Mouse (Mus musculus) small intestine, adult 2 months (tissue): ENCODE data around the gene Iqschfp. TPM values are rescaled to one million over a fixed set of nuclear protein-coding genes. Genes with fewer than 3 reads are reported as not detected.

Experiments
- H3K27ac ChIP-seq: fragments of 200-500 bp; 2 replicates; pipeline ENCODE4 v1.5.1; 2012; ENCODE audit warnings: low read depth, low read length, control low read depth, inconsistent platforms; ENCODE audit not compliant: insufficient read depth
- H3K27me3 ChIP-seq: fragments of 200-500 bp; 2 replicates; pipeline ENCODE4 v1.6.1; 2012; ENCODE audit warnings: mild to moderate bottlenecking, moderate library complexity, low read length, inconsistent platforms; ENCODE audit not compliant: control insufficient read depth, insufficient read depth
- H3K36me3 ChIP-seq: fragments of 200-500 bp; 2 replicates; pipeline ENCODE4 v1.6.1; 2012; ENCODE audit warnings: mild to moderate bottlenecking, low read length, control low read depth, inconsistent platforms; ENCODE audit not compliant: control insufficient read depth, insufficient read depth
- H3K4me1 ChIP-seq: fragments of 200-500 bp; 2 replicates; pipeline ENCODE4 v1.6.1; 2012; ENCODE audit warnings: low read length, inconsistent platforms, mixed read lengths; ENCODE audit not compliant: control insufficient read depth, insufficient read depth, insufficient read length
- H3K4me3 ChIP-seq: fragments of 200-500 bp; 2 replicates; pipeline ENCODE4 v1.5.1; 2012; ENCODE audit warnings: low read depth, mild to moderate bottlenecking, control low read depth, inconsistent platforms, low read length, moderate library complexity
- CTCF ChIP-seq: fragments of 200-500 bp; IDR thresholded peaks from 2 replicates; pipeline ENCODE4 v1.5.1; 2012; ENCODE audit warnings: low read depth, mild to moderate bottlenecking, control low read depth, inconsistent platforms, low read length, moderate library complexity, mixed read lengths; ENCODE audit not compliant: insufficient replicate concordance, insufficient read length; ENCODE audit errors: extremely low read depth
- POLR2A ChIP-seq: fragments of 200-500 bp; IDR thresholded peaks from 2 replicates; pipeline ENCODE4 v1.6.1; 2012; ENCODE audit warnings: low read depth, mild to moderate bottlenecking, control low read depth, inconsistent platforms, low read length, moderate library complexity
- WGBS: fragments of 180-500 bp; shearing (Covaris S2); methylation state at CpG from one replicate; pipeline ENCODE4 v1.1.7; 2018; 5-methylcytosine and 5-hydroxymethylcytosine counted together
- polyA plus RNA-seq: library from polyadenylated mRNA; depleted of rRNA; stranded (reverse); fragments of >200 nt; gene quantifications from 2 replicates; pipeline ENCODE4 v1.2.3, GENCODE M21; 2012

Iqschfp gene
- polyA plus RNA-seq, 1 experiment, result not detected

DNA sequence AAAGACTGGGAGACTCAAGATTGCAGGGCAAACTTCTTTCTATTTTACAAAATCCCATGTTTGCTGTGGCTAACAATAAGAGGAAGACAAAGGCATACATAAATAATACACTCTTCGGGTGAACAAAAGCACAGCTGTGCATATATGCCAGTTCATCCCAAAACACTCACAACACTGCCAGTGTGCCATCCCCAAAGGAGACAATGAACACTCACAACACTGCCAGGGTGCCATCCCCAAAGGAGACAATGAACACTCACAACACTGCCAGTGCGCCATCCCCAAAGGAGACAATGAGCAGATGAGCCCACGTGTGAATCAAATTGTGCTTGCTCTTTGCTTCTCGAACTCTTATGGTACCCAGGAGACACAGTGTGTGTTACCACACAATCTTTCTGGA, 527.8 kb downstream of the Iqschfp start:
- Histone ChIP-seq H3K4me3 (no peak overlapping the region), H3K27ac (no peak overlapping the region), H3K4me1 (no peaks in the 10 kb centered on the region), H3K36me3 (no peaks in the 10 kb centered on the region), H3K27me3 (no peaks in the 10 kb centered on the region)
- WGBS, result 86% methylated on average over 4 of the region's 4 CpGs
- TF ChIP-seq CTCF (no peak), POLR2A (no peak)

DNA sequence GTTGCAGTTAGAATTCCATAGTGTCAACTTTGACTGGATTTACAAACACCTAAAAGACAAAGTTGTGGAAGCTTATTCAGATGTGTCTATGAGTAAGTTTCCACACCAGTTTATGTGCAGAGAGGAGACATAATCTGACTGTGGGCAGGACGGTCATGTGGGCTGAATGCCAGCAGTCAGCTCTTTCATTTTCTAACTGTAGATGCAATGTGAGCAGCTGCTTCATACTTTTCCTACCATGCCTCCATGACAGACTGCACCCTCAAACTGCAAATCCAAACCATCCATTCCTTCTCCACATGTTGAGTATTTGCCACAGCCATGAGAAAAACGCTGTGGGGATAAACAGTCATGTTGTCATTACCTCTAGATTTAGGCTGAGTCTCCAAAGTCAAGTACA, 528.9 kb downstream of the Iqschfp start:
- 63% methylated on average over 2 of the region's 2 CpGs for WGBS
- H3K4me1 ChIP-seq, result no peaks in the 10 kb centered on the region
- H3K36me3 ChIP-seq, result no peaks in the 10 kb centered on the region
- no peak overlapping the region for H3K4me3 ChIP-seq
- no peak overlapping the region for H3K27ac ChIP-seq
- TF ChIP-seq CTCF, result no peak
- no peak for TF ChIP-seq POLR2A
- H3K27me3 ChIP-seq, result no peaks in the 10 kb centered on the region

DNA sequence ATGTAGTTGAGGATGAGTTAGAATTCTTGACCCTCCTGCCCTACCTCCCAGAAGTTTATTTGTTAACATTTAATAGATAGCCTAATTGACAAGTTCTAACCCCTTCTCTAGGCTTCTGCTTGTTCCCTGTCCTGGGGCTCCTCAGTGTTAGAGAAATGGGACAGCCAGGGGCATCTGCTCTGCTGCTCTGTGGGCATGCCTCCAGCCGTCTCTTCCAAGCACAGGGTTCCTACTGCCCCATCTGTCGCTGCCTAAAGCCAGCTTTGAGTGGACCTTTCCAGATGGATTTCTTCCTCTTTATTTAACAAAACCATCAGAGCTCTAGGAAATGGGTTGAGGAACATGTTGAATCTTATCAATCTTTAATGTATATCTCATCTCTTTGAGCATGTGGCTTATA, 529.8 kb downstream of the Iqschfp start:
- 84% methylated on average over 2 of the region's 2 CpGs for WGBS
- no peaks in the 10 kb centered on the region for H3K36me3 ChIP-seq
- no peak overlapping the region for H3K4me3 ChIP-seq
- no peak overlapping the region for H3K27ac ChIP-seq
- H3K27me3 ChIP-seq, result no peaks in the 10 kb centered on the region
- no peaks in the 10 kb centered on the region for H3K4me1 ChIP-seq
- TF ChIP-seq POLR2A, result no peak
- TF ChIP-seq CTCF, result no peak

DNA sequence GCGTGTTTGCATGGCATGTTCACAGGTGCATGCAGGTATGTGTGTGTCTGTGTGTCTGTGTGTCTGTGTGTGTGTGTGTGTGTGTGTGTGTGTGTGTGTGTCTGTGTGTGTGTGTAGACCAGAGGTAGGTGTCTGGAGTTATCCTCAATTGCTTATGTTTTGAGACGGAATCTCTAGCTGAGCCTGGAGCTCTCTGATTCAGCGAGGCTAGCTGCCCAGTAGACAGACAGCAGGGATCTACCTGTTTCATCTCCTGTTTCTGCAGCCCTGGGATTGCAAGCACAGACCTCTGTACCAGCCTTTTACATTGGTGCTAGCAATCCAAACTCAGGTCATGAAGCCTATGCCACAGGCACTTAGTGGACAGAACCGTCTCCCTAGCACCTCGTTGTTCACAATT, 536.0 kb downstream of the Iqschfp start:
- no peak for TF ChIP-seq CTCF
- TF ChIP-seq POLR2A, result no peak
- no peaks in the 10 kb centered on the region for H3K4me1 ChIP-seq
- WGBS, result 85% methylated on average over 5 of the region's 5 CpGs
- H3K36me3 ChIP-seq, result no peaks in the 10 kb centered on the region
- H3K27ac ChIP-seq, result no peak overlapping the region
- H3K27me3 ChIP-seq, result no peaks in the 10 kb centered on the region
- H3K4me3 ChIP-seq, result no peak overlapping the region

DNA sequence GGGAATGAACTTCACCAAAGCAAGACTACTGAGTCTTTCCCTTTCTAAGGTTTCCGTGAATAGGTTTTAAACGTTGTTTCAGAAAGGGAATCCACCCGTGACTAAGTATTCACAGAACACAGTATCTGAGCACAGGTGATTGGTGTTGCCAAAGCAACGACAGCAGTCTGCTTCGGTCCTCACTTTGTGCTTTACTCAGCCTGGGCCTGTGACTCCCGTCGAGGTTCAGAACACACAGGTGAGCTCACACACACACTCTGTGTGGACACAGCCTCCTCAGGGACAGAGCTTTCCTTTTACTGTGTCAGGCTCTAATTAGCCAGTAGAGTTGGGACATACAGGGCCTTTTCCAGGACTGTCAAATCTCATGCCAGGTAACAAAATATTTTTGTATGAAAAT, 542.4 kb downstream of the Iqschfp start:
- Histone ChIP-seq H3K36me3 (no peaks in the 10 kb centered on the region), H3K27ac (no peak overlapping the region), H3K4me1 (no peaks in the 10 kb centered on the region), H3K27me3 (no peaks in the 10 kb centered on the region), H3K4me3 (no peak overlapping the region)
- TF ChIP-seq CTCF, result no peak
- no peak for TF ChIP-seq POLR2A
- WGBS, result 64% methylated on average over 7 of the region's 7 CpGs

DNA sequence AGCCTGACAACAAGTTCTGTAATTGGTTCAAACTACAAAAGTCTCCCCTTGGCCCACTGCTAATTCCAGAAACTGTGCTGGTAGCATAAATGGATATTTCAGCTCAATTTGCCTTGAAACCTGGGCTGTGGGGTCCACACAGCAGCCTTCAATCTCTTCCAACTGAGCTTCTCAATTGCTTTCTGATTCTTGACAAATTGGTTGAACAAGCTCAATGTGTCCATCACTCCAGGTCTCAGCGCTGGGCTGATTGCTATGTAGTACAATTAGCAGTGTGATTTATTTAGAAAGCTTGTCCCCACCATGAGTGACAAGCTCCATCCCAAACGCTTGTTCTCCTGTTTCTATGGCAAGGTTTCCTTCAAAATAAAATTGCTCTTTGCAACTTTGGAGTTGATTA, 542.9 kb downstream of the Iqschfp start:
- TF ChIP-seq CTCF (no peak), POLR2A (no peak)
- Histone ChIP-seq H3K27me3 (no peaks in the 10 kb centered on the region), H3K27ac (no peak overlapping the region), H3K36me3 (no peaks in the 10 kb centered on the region), H3K4me1 (no peaks in the 10 kb centered on the region), H3K4me3 (no peak overlapping the region)
- 86% methylated on average over 2 of the region's 2 CpGs for WGBS

DNA sequence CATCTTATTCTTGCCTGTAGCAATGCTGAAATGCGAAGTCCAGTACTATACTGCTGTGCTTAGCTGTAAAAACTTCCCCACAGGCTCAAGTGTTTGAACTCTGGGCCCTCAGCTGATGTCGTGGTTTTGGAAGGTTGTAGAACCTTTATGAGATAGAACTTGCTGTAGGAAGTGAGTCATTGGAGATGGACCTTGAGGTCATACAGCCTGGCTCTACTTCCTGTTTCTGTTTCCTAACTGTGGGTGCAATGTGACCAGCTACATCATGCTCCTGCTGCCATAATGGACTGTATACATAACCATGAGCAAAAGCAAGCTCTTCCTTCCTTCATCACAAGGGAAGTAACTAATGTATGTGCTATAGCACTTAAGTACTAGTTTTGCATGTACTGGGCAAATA, 556.4 kb downstream of the Iqschfp start:
- H3K27ac ChIP-seq, result no peak overlapping the region
- H3K4me1 ChIP-seq, result no peaks in the 10 kb centered on the region
- no peaks in the 10 kb centered on the region for H3K36me3 ChIP-seq
- no peak overlapping the region for H3K4me3 ChIP-seq
- H3K27me3 ChIP-seq, result no peaks in the 10 kb centered on the region
- TF ChIP-seq POLR2A (no peak), CTCF (no peak)
- 61% methylated on average over 2 of the region's 2 CpGs for WGBS

DNA sequence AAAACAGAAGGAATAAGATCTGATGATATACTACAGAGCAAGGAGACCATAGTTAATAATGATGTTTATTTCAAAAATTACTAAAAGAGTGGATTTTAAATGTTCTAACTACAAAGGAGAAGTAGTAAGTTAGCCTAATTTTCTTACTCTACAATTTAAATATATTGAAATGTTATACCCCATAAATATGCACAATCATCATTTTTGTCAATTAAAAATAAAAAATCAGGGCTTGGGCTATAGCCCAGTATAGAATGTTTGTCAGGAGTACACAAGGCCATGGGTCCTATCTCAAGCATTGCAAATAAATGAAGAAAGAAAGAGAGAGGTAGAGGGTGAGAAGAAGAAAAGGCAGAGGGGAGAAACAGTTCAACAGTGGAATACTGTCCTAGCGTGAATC, 559.6 kb downstream of the Iqschfp start:
- 93% methylated on average over 1 of the region's 1 CpGs for WGBS
- Histone ChIP-seq H3K36me3 (no peaks in the 10 kb centered on the region), H3K27ac (no peak overlapping the region), H3K4me1 (no peaks in the 10 kb centered on the region), H3K4me3 (no peak overlapping the region), H3K27me3 (no peaks in the 10 kb centered on the region)
- TF ChIP-seq POLR2A (no peak), CTCF (no peak)
